Mouse (Mus musculus): ENCODE results near the gene Pdxk. TPM values are rescaled to one million over a fixed set of nuclear protein-coding genes. Genes with fewer than 3 reads are reported as not detected.

The Pdxk gene
- polyA plus RNA-seq, 1 experiment from 2014 or later, result 5.3 TPM

- TF ChIP-seq EP300 (optimal IDR thresholded peaks at IDR 0.05), result no peak
- no peak for TF ChIP-seq CTCF (IDR thresholded peaks at IDR 0.05; ENCODE audit: low read depth)
- H3K4me3 ChIP-seq (ENCODE audit: low read depth, low read length), result no peak overlapping the region
- H3K27ac ChIP-seq (replicated peaks), result no peak overlapping the region; the same call in 1 of the 2 replicates
These were observed 6.0 kb upstream of the Pdxk start for GRCm38 (mm10) chr10:78470582-78471313.

GRCm38 (mm10) chr10:78467761-78468310, 3.1 kb upstream of the Pdxk start:
- no peak for DNase-seq (ENCODE audit: low spot score)
- no peak for TF ChIP-seq CTCF (IDR thresholded peaks at IDR 0.05; ENCODE audit: low read depth)
- no peak for TF ChIP-seq EP300 (optimal IDR thresholded peaks at IDR 0.05)
- WGBS, result 20% methylated on average over 2 of the region's 2 CpGs

More at GRCm38 (mm10) chr10:78470582-78471313, 6.0 kb upstream of the Pdxk start:
- no peaks in the 10 kb centered on the region for H3K4me1 ChIP-seq (replicated peaks; ENCODE audit: control insufficient read depth, insufficient read depth)
- no peaks in the 10 kb centered on the region for H3K27me3 ChIP-seq (ENCODE audit: control insufficient read depth, insufficient read depth, low read length)
- DNase-seq (ENCODE audit: low spot score) (peak; percentile 36), ATAC-seq (ENCODE audit: low FRiP score, low TSS enrichment) (peak; percentile 76)
- no peaks in the 10 kb centered on the region for H3K9me3 ChIP-seq (ENCODE audit: control insufficient read depth, low read length)
- H3K4me2 ChIP-seq (replicated peaks; ENCODE audit: low read depth), result no peak overlapping the region
- H3K9ac ChIP-seq (ENCODE audit: low read length), result no peak overlapping the region
- H3K36me3 ChIP-seq (ENCODE audit: control insufficient read depth, insufficient read depth, low read length), result no peaks in the 10 kb centered on the region
- WGBS, result 42% methylated on average over 15 of the region's 15 CpGs

GRCm38 (mm10) chr10:78466647-78467046, 1.9 kb upstream of the Pdxk start:
- Histone ChIP-seq H3K36me3 (ENCODE audit: control insufficient read depth, insufficient read depth, low read length) (no peaks in the 10 kb centered on the region), H3K27ac (replicated peaks) (no peak overlapping the region), H3K27me3 (ENCODE audit: control insufficient read depth, insufficient read depth, low read length) (no peaks in the 10 kb centered on the region), H3K9me3 (ENCODE audit: control insufficient read depth, low read length) (no peaks in the 10 kb centered on the region), H3K4me3 (ENCODE audit: low read depth, low read length) (no peak overlapping the region), H3K9ac (ENCODE audit: low read length) (no peak overlapping the region), H3K4me2 (replicated peaks; ENCODE audit: low read depth) (no peak overlapping the region), H3K4me1 (replicated peaks; ENCODE audit: control insufficient read depth, insufficient read depth) (peaks cover 4% of the 10 kb centered on the region; the same call in 1 of the 2 replicates)
- TF ChIP-seq EP300 (optimal IDR thresholded peaks at IDR 0.05) (no peak), CTCF (IDR thresholded peaks at IDR 0.05; ENCODE audit: low read depth) (no peak)
- DNase-seq (ENCODE audit: low spot score) (no peak), ATAC-seq (ENCODE audit: low FRiP score, low TSS enrichment) (no peak)
- 58% methylated on average over 9 of the region's 9 CpGs for WGBS

More at GRCm38 (mm10) chr10:78467761-78468310, 3.1 kb upstream of the Pdxk start:
- ATAC-seq (ENCODE audit: low FRiP score, low TSS enrichment), result no peak
- Histone ChIP-seq H3K27me3 (ENCODE audit: control insufficient read depth, insufficient read depth, low read length) (no peaks in the 10 kb centered on the region), H3K36me3 (ENCODE audit: control insufficient read depth, insufficient read depth, low read length) (no peaks in the 10 kb centered on the region), H3K27ac (replicated peaks) (no peak overlapping the region), H3K4me1 (replicated peaks; ENCODE audit: control insufficient read depth, insufficient read depth) (peaks cover 4% of the 10 kb centered on the region; the same call in 1 of the 2 replicates), H3K4me3 (ENCODE audit: low read depth, low read length) (no peak overlapping the region), H3K9me3 (ENCODE audit: control insufficient read depth, low read length) (no peaks in the 10 kb centered on the region), H3K9ac (ENCODE audit: low read length) (no peak overlapping the region), H3K4me2 (replicated peaks; ENCODE audit: low read depth) (no peak overlapping the region)

GRCm38 (mm10) chr10:78465472-78465871, 697 bp upstream of the Pdxk start:
- H3K4me2 ChIP-seq (replicated peaks; ENCODE audit: low read depth), result no peak overlapping the region
- H3K4me1 ChIP-seq (replicated peaks; ENCODE audit: control insufficient read depth, insufficient read depth), result peaks cover 4% of the 10 kb centered on the region; the same call in 1 of the 2 replicates
- ATAC-seq (ENCODE audit: low FRiP score, low TSS enrichment), result no peak
- no peaks in the 10 kb centered on the region for H3K9me3 ChIP-seq (ENCODE audit: control insufficient read depth, low read length)
- TF ChIP-seq EP300 (optimal IDR thresholded peaks at IDR 0.05) (no peak), CTCF (IDR thresholded peaks at IDR 0.05; ENCODE audit: low read depth) (no peak)
- no peak overlapping the region for H3K9ac ChIP-seq (ENCODE audit: low read length)
- H3K27ac ChIP-seq (replicated peaks), result no peak overlapping the region
- WGBS, result 77% methylated on average over 3 of the region's 3 CpGs
- no peak overlapping the region for H3K4me3 ChIP-seq (ENCODE audit: low read depth, low read length)
- DNase-seq (ENCODE audit: low spot score), result no peak
- H3K27me3 ChIP-seq (ENCODE audit: control insufficient read depth, insufficient read depth, low read length), result no peaks in the 10 kb centered on the region
- no peaks in the 10 kb centered on the region for H3K36me3 ChIP-seq (ENCODE audit: control insufficient read depth, insufficient read depth, low read length)

GRCm38 (mm10) chr10:78464201-78464791, 479 bp downstream of the Pdxk start:
- Histone ChIP-seq H3K27ac (replicated peaks) (peak overlapping the region; percentile 35; the same call in 1 of the 2 replicates), H3K36me3 (ENCODE audit: control insufficient read depth, insufficient read depth, low read length) (no peaks in the 10 kb centered on the region), H3K4me3 (ENCODE audit: low read depth, low read length) (peak overlapping the region; percentile 67), H3K27me3 (ENCODE audit: control insufficient read depth, insufficient read depth, low read length) (no peaks in the 10 kb centered on the region), H3K9ac (ENCODE audit: low read length) (peak overlapping the region; percentile 70), H3K4me1 (replicated peaks; ENCODE audit: control insufficient read depth, insufficient read depth) (peaks cover 6% of the 10 kb centered on the region; the same call in 1 of the 2 replicates), H3K9me3 (ENCODE audit: control insufficient read depth, low read length) (no peaks in the 10 kb centered on the region), H3K4me2 (replicated peaks; ENCODE audit: low read depth) (peak overlapping the region; percentile 100)
- TF ChIP-seq CTCF (IDR thresholded peaks at IDR 0.05; ENCODE audit: low read depth) (no peak), EP300 (optimal IDR thresholded peaks at IDR 0.05) (no peak)
- DNase-seq (ENCODE audit: low spot score) (no peak), ATAC-seq (ENCODE audit: low FRiP score, low TSS enrichment) (no peak; the same call in 1 of the 2 replicates)
- WGBS, result 2% methylated on average over 32 of the region's 32 CpGs
